Mouse (Mus musculus) monocyte, adult 59 days (primary cell): ENCODE results near the gene Eea1. TPM values are rescaled to one million over a fixed set of nuclear protein-coding genes. Genes with fewer than 3 reads are reported as not detected.

Experiments used
- total RNA-seq, 2 experiments: library from RNA; stranded (reverse); gene quantifications; one replicate each; pipeline ENCODE4 v1.2.4; 2023

Gene Eea1
- total RNA-seq = 10 to 100 TPM; 20.2 to 23.2 TPM

DNA sequence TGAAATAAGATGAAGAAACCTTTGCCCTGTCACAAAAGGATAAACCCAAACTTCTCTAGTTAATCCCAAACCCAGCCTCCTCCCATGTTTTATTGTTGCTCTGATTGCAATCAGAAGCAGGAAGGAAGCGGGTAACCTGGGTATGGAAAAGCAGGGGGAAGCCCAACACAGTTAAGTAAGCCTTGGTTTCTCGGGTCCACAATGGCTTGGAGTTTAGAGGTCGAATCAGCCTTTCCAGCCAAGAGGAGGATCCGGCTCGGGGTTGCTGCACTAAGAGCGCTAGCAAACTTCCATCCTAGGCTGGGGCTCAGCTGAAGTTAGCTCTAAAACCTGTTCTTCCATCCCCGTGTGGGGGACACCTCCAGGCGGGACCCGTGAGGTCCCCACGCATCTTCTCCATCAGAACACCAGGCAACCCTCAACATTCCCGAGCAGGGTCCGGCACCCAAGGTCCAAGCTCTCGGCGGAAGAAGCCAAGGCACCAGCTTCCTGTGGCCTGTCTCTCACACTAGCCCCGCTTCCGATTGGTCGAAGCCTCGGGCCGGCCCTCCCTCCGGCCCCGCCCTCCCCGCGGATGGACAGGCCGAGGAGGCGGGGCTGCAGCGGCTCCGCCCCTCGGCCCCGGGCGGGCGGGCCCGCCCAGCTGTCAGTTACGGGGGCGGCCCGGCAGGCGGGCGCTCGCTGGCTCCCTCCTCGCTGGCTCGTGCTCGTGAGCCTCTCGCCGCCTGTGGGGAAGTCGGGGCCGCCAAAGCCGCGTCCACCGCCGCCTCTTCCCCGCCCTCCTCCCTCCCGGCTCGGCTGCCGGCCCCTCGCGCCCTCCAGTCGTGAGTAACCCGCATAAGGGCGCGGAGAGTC is at the start of gene Eea1:
TSS of gene Eea1 (plus strand) at position 605 of the 855 bp plus-strand sequence.

Other genes starting within 250 kb of the Eea1 start
- gene Gm33543, start 97.7 kb upstream of the Eea1 start, total RNA-seq = not detected
- not detected for gene Gm5426, start 196.0 kb downstream of the Eea1 start, total RNA-seq